Mouse (Mus musculus) spleen, postnatal 14 days (tissue): ENCODE measurements around the gene Eaf2.

Experiments used
- DNase-seq, 2 experiments: peaks; one replicate each; pipeline ENCODE4 v3.0.0; 2021 to 2022; ENCODE audit warnings: low spot score in 2 of 2

Eaf2 gene

GRCm38 (mm10) chr16:36770830-36771229 lies 104.0 kb downstream of the Eaf2 start:
- DNase-seq: no peak

GRCm38 (mm10) chr16:36770191-36770771 lies 104.5 kb downstream of the Eaf2 start:
- no peak for DNase-seq

- no peak for DNase-seq
Measured at GRCm38 (mm10) chr16:36751979-36752378, 122.8 kb downstream of the Eaf2 start.

- no peak for DNase-seq
Measured at GRCm38 (mm10) chr16:36747767-36748166, 127.0 kb downstream of the Eaf2 start.

- DNase-seq: no peak
Measured at GRCm38 (mm10) chr16:36747068-36747467, 127.7 kb downstream of the Eaf2 start.

GRCm38 (mm10) chr16:36743580-36743979 lies 131.2 kb downstream of the Eaf2 start:
- no peak for DNase-seq
